Comparison of ENCODE assay signal across 8 mouse cellular contexts in genomic region chr1:24099926-24100869, GRCm38 (mm10). TPM values are rescaled to one million over a fixed set of nuclear protein-coding genes. Genes with fewer than 3 reads are reported as not detected.
DNase-seq lines count a peak whose midpoint lies in the region; ATAC-seq lines count a peak whose summit lies in the region.

Gene Fam135a (minus strand): TSS chr1:24100341.

- H3K27ac ChIP-seq in forebrain, embryonic 12.5 days: peak within 1 kb of the TSS; percentile 83
- peak within 1 kb of the TSS; percentile 79 for H3K27ac ChIP-seq in heart, embryonic 16.5 days (ENCODE audit: low read length)
- peak within 1 kb of the TSS; percentile 29; the same call in 1 of the 2 replicates for H3K27ac ChIP-seq in liver, embryonic 13.5 days
- peak within 1 kb of the TSS; percentile 78 for H3K27ac ChIP-seq in stomach, embryonic 15.5 days

- peak within 1 kb of the TSS; percentile 67 for H3K4me2 ChIP-seq in forebrain, embryonic 12.5 days
- peak within 1 kb of the TSS; percentile 92 for H3K4me2 ChIP-seq in heart, embryonic 16.5 days (ENCODE audit: low read depth, low read length)
- peak within 1 kb of the TSS; percentile 71 for H3K4me2 ChIP-seq in liver, embryonic 13.5 days
- H3K4me2 ChIP-seq in stomach, embryonic 15.5 days: peak within 1 kb of the TSS; percentile 66

- under 1% methylated on average over 67 of the region's 88 CpGs for WGBS in forebrain, embryonic 12.5 days
- under 1% methylated on average over 76 of the region's 88 CpGs for WGBS in heart, embryonic 16.5 days
- WGBS in liver, embryonic 13.5 days (ENCODE audit: insufficient replicate concordance): 2% methylated on average over 74 of the region's 88 CpGs
- under 1% methylated on average over 83 of the region's 88 CpGs for WGBS in stomach, embryonic 15.5 days

- H3K9ac ChIP-seq in forebrain, embryonic 12.5 days: peak within 1 kb of the TSS; percentile 88
- peak within 1 kb of the TSS; percentile 91 for H3K9ac ChIP-seq in heart, embryonic 16.5 days (ENCODE audit: low read length)
- H3K9ac ChIP-seq in liver, embryonic 13.5 days: peak within 1 kb of the TSS; percentile 66
- peak within 1 kb of the TSS; percentile 89 for H3K9ac ChIP-seq in stomach, embryonic 15.5 days

- H3K36me3 ChIP-seq in forebrain, embryonic 12.5 days (replicated peaks): no peaks in the 10 kb centered on the region
- no peaks in the 10 kb centered on the region for H3K36me3 ChIP-seq in heart, embryonic 16.5 days (ENCODE audit: control insufficient read depth, insufficient read depth)
- H3K36me3 ChIP-seq in liver, embryonic 13.5 days: no peaks in the 10 kb centered on the region
- no peaks in the 10 kb centered on the region for H3K36me3 ChIP-seq in stomach, embryonic 15.5 days

- DNase-seq in CD4-positive helper T cell, adult 2 months (ENCODE audit: low read depth, low spot score): peak; percentile 58
- peak; percentile 59 for DNase-seq in c-Kit-positive CD71-negative TER-119-negative erythroid progenitor cells, embryonic 14.5 days (ENCODE audit: low read depth)
- DNase-seq in kidney, postnatal 25 days: peak; percentile 96 to 97
- DNase-seq in liver, embryonic 13.5 days: peak; percentile 42
- DNase-seq in neural tube, embryonic 10.5 days (ENCODE audit: extremely low spot score, low spot score): peak; percentile 96

- no peaks in the 10 kb centered on the region for H3K9me3 ChIP-seq in forebrain, embryonic 12.5 days
- no peaks in the 10 kb centered on the region for H3K9me3 ChIP-seq in heart, embryonic 16.5 days (replicated peaks; ENCODE audit: control insufficient read depth, low read length)
- no peaks in the 10 kb centered on the region for H3K9me3 ChIP-seq in liver, embryonic 13.5 days (replicated peaks)
- no peaks in the 10 kb centered on the region for H3K9me3 ChIP-seq in stomach, embryonic 15.5 days

- peak within 1 kb of the TSS; percentile 92 for H3K4me3 ChIP-seq in forebrain, embryonic 12.5 days (replicated peaks)
- peak within 1 kb of the TSS; percentile 79 for H3K4me3 ChIP-seq in heart, embryonic 16.5 days (ENCODE audit: low read length)
- H3K4me3 ChIP-seq in liver, embryonic 13.5 days (replicated peaks): peak within 1 kb of the TSS; percentile 65
- H3K4me3 ChIP-seq in stomach, embryonic 15.5 days (replicated peaks): peak within 1 kb of the TSS; percentile 91

- H3K4me1 ChIP-seq in forebrain, embryonic 12.5 days: peaks cover 10% of the 10 kb centered on the region
- H3K4me1 ChIP-seq in heart, embryonic 16.5 days (ENCODE audit: control insufficient read depth, insufficient read depth, low read length): peaks cover 4% of the 10 kb centered on the region
- no peaks in the 10 kb centered on the region; the same call in 1 of the 2 replicates for H3K4me1 ChIP-seq in liver, embryonic 13.5 days (replicated peaks)
- H3K4me1 ChIP-seq in stomach, embryonic 15.5 days: peaks cover 2% of the 10 kb centered on the region; the same call in 1 of the 2 replicates

- no peaks in the 10 kb centered on the region for H3K27me3 ChIP-seq in forebrain, embryonic 12.5 days
- no peaks in the 10 kb centered on the region for H3K27me3 ChIP-seq in heart, embryonic 16.5 days (ENCODE audit: control insufficient read depth, insufficient read depth, low read length)
- H3K27me3 ChIP-seq in liver, embryonic 13.5 days: peaks cover 46% of the 10 kb centered on the region
- H3K27me3 ChIP-seq in stomach, embryonic 15.5 days (replicated peaks): no peaks in the 10 kb centered on the region

- ATAC-seq in forebrain, embryonic 12.5 days (ENCODE audit: low FRiP score): peak; percentile 93
- ATAC-seq in heart, embryonic 16.5 days (replicated peaks; ENCODE audit: extremely low read depth, insufficient read depth, low FRiP score): peak; percentile 96
- ATAC-seq in liver, embryonic 13.5 days (ENCODE audit: low read depth): peak; percentile 77
- peak; percentile 88 for ATAC-seq in stomach, embryonic 15.5 days (ENCODE audit: insufficient read depth, low FRiP score, low read depth)

RNA-seq across cellular contexts. Expression of gene Fam135a, which starts in this region (rescaled TPM):
- 39.0 and 43.9 TPM in 2 replicates for polyA plus RNA-seq in forebrain, embryonic 12.5 days (2016; fragmentation: Nextera tagmentation; extraction: Ambion mirVana)
- 24.1 and 25.5 TPM in 2 replicates for polyA plus RNA-seq in heart, embryonic 16.5 days (2015; fragmentation: Nextera tagmentation; extraction: Ambion mirVana)
- polyA plus RNA-seq in liver, embryonic 13.5 days (2015; fragmentation: Nextera tagmentation; extraction: Ambion mirVana): 4.2 and 5.2 TPM in 2 replicates
- 35.6 and 38.6 TPM in 2 replicates for polyA plus RNA-seq in stomach, embryonic 15.5 days (2015; fragmentation: Nextera tagmentation; extraction: Ambion mirVana)

Comparison
In these comparisons a context has a peak if more than half of its experiments do, and no peak if none do; other contexts are left out.
1. Peak in every context shown above with its lines: DNase-seq, ATAC-seq, H3K4me3 ChIP-seq and H3K27ac ChIP-seq.
2. DNase-seq: peak in every context shown above with its lines; median percentile 96 in kidney, postnatal 25 days; 96 in neural tube, embryonic 10.5 days; 59 in c-Kit-positive CD71-negative TER-119-negative erythroid progenitor cells, embryonic 14.5 days; 58 in CD4-positive helper T cell, adult 2 months; 42 in liver, embryonic 13.5 days.
3. H3K27ac ChIP-seq: peak in every context shown above with its lines; median percentile 83 in forebrain, embryonic 12.5 days; 79 in heart, embryonic 16.5 days; 78 in stomach, embryonic 15.5 days; 29 in liver, embryonic 13.5 days.